Mouse (Mus musculus): ENCODE data around the gene Ttc25. TPM values are rescaled to one million over a fixed set of nuclear protein-coding genes. Genes with fewer than 3 reads are reported as not detected.

The Ttc25 gene
- polyA plus RNA-seq, 2 experiments: 0.14 to 0.55 TPM

DNA sequence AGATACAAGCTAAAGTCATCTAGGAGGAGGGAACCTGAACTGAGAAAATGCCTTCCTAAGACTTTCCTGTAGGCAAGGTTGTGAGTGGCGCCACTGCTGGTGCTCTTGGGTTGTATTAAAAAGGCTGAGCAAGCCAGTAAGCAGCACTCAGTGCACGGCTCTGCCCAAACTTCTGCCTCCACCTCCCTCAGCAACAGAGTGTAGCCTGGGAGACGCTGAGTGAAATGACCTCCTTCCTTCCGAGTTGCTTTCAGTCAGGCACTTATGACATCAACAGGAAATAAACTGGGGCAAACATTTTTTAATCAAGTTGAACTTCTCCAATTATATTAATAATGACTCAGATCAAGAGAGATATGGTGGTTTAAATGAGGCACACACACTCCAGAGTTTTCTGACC, 63.4 kb downstream of the Ttc25 start:
- Histone ChIP-seq H3K9ac (ENCODE audit: low read depth, low read length, severe bottlenecking) (no peak overlapping the region), H3K27ac (replicated peaks; ENCODE audit: low read depth, low read length) (no peak overlapping the region), H3K4me3 (replicated peaks; ENCODE audit: low read length) (no peak overlapping the region), H3K4me2 (replicated peaks; ENCODE audit: low read depth, low read length, severe bottlenecking) (no peak overlapping the region), H3K27me3 (ENCODE audit: control insufficient read depth, insufficient read depth, low read length) (no peaks in the 10 kb centered on the region), H3K9me3 (ENCODE audit: control insufficient read depth, low read length) (no peaks in the 10 kb centered on the region), H3K36me3 (ENCODE audit: control insufficient read depth, insufficient read depth, low read length) (peaks cover 19% of the 10 kb centered on the region), H3K4me1 (ENCODE audit: control insufficient read depth, insufficient read depth, low read length) (peaks cover 6% of the 10 kb centered on the region; the same call in 1 of the 2 replicates)
- DNase-seq (ENCODE audit: low spot score) (no peak), ATAC-seq (ENCODE audit: low FRiP score, low read depth) (no peak)
- TF ChIP-seq POLR2A (IDR thresholded peaks at IDR 0.05; ENCODE audit: borderline replicate concordance, extremely low read depth, insufficient read depth, insufficient read length): no peak
- 81% methylated on average over 4 of the region's 4 CpGs for WGBS

DNA sequence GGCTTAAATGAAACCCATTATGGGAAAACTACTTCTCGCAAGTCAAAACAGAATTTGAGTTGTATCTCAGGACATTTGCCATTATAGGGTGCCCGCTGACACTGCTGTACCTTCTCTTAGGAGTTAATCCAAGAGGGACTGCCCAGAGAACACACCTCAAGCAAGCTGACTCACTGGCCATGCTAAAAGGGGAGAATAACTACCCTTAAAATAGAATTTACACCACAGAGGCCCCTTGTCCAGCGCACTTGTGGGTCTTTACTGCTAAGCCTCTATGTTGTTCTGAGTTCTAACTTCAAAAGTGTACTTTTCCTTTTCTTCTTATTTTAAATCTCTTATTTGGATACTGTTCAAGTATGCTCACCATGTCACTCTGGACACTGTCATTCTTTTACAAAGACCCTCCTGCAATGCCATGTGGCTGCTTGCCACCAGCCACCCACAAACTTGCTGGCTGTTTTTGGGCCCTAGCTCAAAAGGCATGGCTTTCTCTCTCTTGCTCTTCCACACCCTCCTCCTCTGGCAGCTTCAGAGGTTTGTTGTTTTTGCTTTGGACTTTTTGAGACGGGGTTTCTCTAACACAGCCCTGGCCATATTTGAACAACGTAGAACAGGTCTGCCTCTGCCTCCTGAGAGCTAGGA, 64.1 kb downstream of the Ttc25 start:
- Histone ChIP-seq H3K4me2 (replicated peaks; ENCODE audit: low read depth, low read length, severe bottlenecking) (no peak overlapping the region), H3K27me3 (ENCODE audit: control insufficient read depth, insufficient read depth, low read length) (no peaks in the 10 kb centered on the region), H3K36me3 (ENCODE audit: control insufficient read depth, insufficient read depth, low read length) (peaks cover 19% of the 10 kb centered on the region), H3K9ac (ENCODE audit: low read depth, low read length, severe bottlenecking) (no peak overlapping the region), H3K4me3 (replicated peaks; ENCODE audit: low read length) (no peak overlapping the region), H3K27ac (replicated peaks; ENCODE audit: low read depth, low read length) (no peak overlapping the region), H3K4me1 (ENCODE audit: control insufficient read depth, insufficient read depth, low read length) (peaks cover 6% of the 10 kb centered on the region; the same call in 1 of the 2 replicates), H3K9me3 (ENCODE audit: control insufficient read depth, low read length) (no peaks in the 10 kb centered on the region)
- ATAC-seq (ENCODE audit: low FRiP score, low read depth) (no peak), DNase-seq (ENCODE audit: low spot score) (no peak)
- no peak for TF ChIP-seq POLR2A (IDR thresholded peaks at IDR 0.05; ENCODE audit: borderline replicate concordance, extremely low read depth, insufficient read depth, insufficient read length)
- whole genome bisulfite sequencing: 85% methylated on average over 5 of the region's 5 CpGs

DNA sequence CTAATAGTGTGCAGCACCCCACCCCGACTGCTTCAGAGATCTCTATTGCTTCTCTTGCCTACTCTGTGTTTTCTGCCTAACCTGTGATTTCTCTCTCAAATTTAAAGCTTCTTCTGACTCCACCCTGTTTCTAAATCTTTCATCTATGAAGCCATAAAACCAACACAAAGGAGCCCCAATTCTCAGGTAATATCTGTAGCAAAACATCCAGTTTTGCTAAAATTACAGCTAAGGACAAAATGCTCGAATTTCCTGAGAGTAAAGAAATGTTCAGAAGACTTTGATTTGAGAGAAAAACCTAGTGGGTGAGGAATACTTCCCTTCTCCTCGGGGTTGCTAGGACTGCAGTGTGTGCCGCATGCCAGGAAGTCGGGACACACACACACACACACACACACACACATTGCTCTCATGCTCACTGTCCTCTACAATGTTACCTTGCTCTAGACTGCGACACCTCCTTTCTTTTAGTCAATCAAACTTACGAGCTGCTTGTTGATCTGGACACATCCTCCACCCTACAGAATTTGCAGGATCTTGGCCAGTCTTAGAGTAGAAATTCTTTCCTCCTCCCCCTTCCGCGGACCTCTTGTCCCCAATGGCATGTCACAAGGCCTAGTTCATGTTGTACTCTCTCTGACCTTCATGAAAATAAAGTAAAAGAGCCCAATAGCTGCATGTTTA, 64.7 kb downstream of the Ttc25 start:
- no peak overlapping the region for H3K27ac ChIP-seq (replicated peaks; ENCODE audit: low read depth, low read length)
- H3K9ac ChIP-seq (ENCODE audit: low read depth, low read length, severe bottlenecking): peak overlapping the region; percentile 21; the same call in 1 of the 2 replicates
- H3K4me1 ChIP-seq (ENCODE audit: control insufficient read depth, insufficient read depth, low read length): peaks cover 6% of the 10 kb centered on the region; the same call in 1 of the 2 replicates
- H3K4me2 ChIP-seq (replicated peaks; ENCODE audit: low read depth, low read length, severe bottlenecking): no peak overlapping the region
- H3K9me3 ChIP-seq (ENCODE audit: control insufficient read depth, low read length): no peaks in the 10 kb centered on the region
- no peak overlapping the region for H3K4me3 ChIP-seq (replicated peaks; ENCODE audit: low read length)
- no peak for DNase-seq (ENCODE audit: low spot score)
- H3K27me3 ChIP-seq (ENCODE audit: control insufficient read depth, insufficient read depth, low read length): no peaks in the 10 kb centered on the region
- TF ChIP-seq POLR2A (IDR thresholded peaks at IDR 0.05; ENCODE audit: borderline replicate concordance, extremely low read depth, insufficient read depth, insufficient read length): no peak
- H3K36me3 ChIP-seq (ENCODE audit: control insufficient read depth, insufficient read depth, low read length): peaks cover 19% of the 10 kb centered on the region
- ATAC-seq (ENCODE audit: low FRiP score, low read depth): no peak
- WGBS: 85% methylated on average over 9 of the region's 9 CpGs

DNA sequence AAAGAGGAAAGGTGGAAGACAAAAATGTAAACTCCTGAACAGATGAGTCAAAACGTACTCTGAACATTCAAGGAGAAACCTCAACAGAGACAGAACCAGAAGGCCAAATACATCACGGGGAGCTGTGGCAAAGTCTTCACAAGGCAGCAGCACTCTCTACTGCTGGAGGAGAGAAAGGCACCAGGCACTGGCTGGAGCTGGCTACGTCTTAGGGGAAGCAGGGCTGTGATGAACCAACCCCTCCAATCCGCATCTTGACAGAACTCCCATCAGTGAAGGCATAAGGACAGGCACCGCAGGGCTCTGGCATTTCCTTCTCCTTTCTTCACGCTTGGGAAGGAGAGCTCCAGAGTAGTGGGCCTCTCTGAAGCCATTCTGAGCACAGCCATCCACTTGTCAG, 66.2 kb downstream of the Ttc25 start:
- Histone ChIP-seq H3K4me3 (replicated peaks; ENCODE audit: low read length) (no peak overlapping the region), H3K27me3 (ENCODE audit: control insufficient read depth, insufficient read depth, low read length) (no peaks in the 10 kb centered on the region), H3K4me1 (ENCODE audit: control insufficient read depth, insufficient read depth, low read length) (peaks cover 6% of the 10 kb centered on the region; the same call in 1 of the 2 replicates), H3K9me3 (ENCODE audit: control insufficient read depth, low read length) (no peaks in the 10 kb centered on the region), H3K9ac (ENCODE audit: low read depth, low read length, severe bottlenecking) (no peak overlapping the region), H3K27ac (replicated peaks; ENCODE audit: low read depth, low read length) (no peak overlapping the region), H3K36me3 (ENCODE audit: control insufficient read depth, insufficient read depth, low read length) (peaks cover 22% of the 10 kb centered on the region), H3K4me2 (replicated peaks; ENCODE audit: low read depth, low read length, severe bottlenecking) (no peak overlapping the region)
- WGBS: 87% methylated on average over 6 of the region's 6 CpGs
- TF ChIP-seq POLR2A (IDR thresholded peaks at IDR 0.05; ENCODE audit: borderline replicate concordance, extremely low read depth, insufficient read depth, insufficient read length): no peak
- no peak for DNase-seq (ENCODE audit: low spot score)
- no peak for ATAC-seq (ENCODE audit: low FRiP score, low read depth)

DNA sequence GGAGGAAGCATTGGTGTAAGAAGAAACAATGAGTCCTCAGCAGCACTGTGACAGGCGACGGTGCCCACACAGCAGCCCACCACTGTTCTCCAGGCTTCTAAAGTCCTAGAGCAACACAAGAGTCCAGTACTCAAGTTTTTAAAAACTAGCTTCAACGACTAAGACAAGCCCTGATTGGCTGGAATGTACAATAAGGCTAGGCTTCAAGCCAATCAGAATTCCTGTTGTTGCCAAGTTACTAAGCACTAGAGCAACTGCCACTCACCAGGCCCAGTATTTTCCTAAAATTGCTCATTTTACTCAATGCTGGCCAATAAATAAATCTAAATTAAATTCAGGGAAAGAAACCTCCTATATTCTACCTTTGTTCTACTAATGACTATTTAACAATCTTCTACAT, 67.8 kb downstream of the Ttc25 start:
- Histone ChIP-seq H3K27me3 (ENCODE audit: control insufficient read depth, insufficient read depth, low read length) (no peaks in the 10 kb centered on the region), H3K9me3 (ENCODE audit: control insufficient read depth, low read length) (no peaks in the 10 kb centered on the region), H3K4me3 (replicated peaks; ENCODE audit: low read length) (no peak overlapping the region), H3K36me3 (ENCODE audit: control insufficient read depth, insufficient read depth, low read length) (peaks cover 14% of the 10 kb centered on the region), H3K27ac (replicated peaks; ENCODE audit: low read depth, low read length) (no peak overlapping the region), H3K9ac (ENCODE audit: low read depth, low read length, severe bottlenecking) (no peak overlapping the region), H3K4me1 (ENCODE audit: control insufficient read depth, insufficient read depth, low read length) (peaks cover 8% of the 10 kb centered on the region; the same call in 1 of the 2 replicates), H3K4me2 (replicated peaks; ENCODE audit: low read depth, low read length, severe bottlenecking) (no peak overlapping the region)
- peak; percentile 58 for DNase-seq (ENCODE audit: low spot score)
- no peak for ATAC-seq (ENCODE audit: low FRiP score, low read depth)
- 92% methylated on average over 3 of the region's 3 CpGs for WGBS
- no peak for TF ChIP-seq POLR2A (IDR thresholded peaks at IDR 0.05; ENCODE audit: borderline replicate concordance, extremely low read depth, insufficient read depth, insufficient read length)
